Mouse (Mus musculus) embryonic fibroblast, embryonic 13.5 days (primary cell): ENCODE measurements around the gene Fxyd6.

ENCODE experiments used
- CTCF ChIP-seq: IDR thresholded peaks from 2 replicates; pipeline ENCODE4 v1.5.1; 2011; ENCODE audit warnings: mild to moderate bottlenecking, control low read depth, low read length, moderate library complexity, borderline replicate concordance; ENCODE audit not compliant: insufficient read depth
- POLR2A ChIP-seq: IDR thresholded peaks from 2 replicates; pipeline ENCODE4 v1.6.1; 2011; ENCODE audit warnings: low read depth, mild to moderate bottlenecking, control low read depth, low read length, moderate library complexity

GRCm38 (mm10) chr9:45412287-45412686 lies 42.3 kb downstream of the Fxyd6 start:
- TF ChIP-seq CTCF: peak; percentile 66; the same call in 1 of the 2 replicates
- TF ChIP-seq POLR2A: no peak
